Mouse (Mus musculus) kidney, embryonic 15.5 days (tissue): ENCODE results near the gene Eea1. TPM values are rescaled to one million over a fixed set of nuclear protein-coding genes. Genes with fewer than 3 reads are reported as not detected.
"Not testable (repeated sequence)": the region's sequence is repeated elsewhere in the genome, so short reads cannot be mapped to it uniquely, and the experiment has no call there.

ENCODE experiments used
- ATAC-seq: fragments of 200-750 bp; cut with Nextera tagmentation; replicated peaks from 2 replicates; pipeline ENCODE4 v1.8.0; 2017; ENCODE audit warnings: moderate TSS enrichment; ENCODE audit not compliant: low FRiP score
- H3K27ac ChIP-seq: fragments of 300-500 bp; sonication (generic); 2 replicates; pipeline ENCODE4 v1.5.1; 2015; ENCODE audit warnings: mild to moderate bottlenecking, inconsistent platforms
- H3K27me3 ChIP-seq: fragments of 300-500 bp; sonication (generic); 2 replicates; pipeline ENCODE4 v1.6.1; 2015; ENCODE audit warnings: inconsistent platforms
- H3K36me3 ChIP-seq: fragments of 300-500 bp; sonication (generic); 2 replicates; pipeline ENCODE4 v1.6.1; 2015; ENCODE audit warnings: inconsistent platforms
- H3K4me1 ChIP-seq: fragments of 300-500 bp; sonication (generic); 2 replicates; pipeline ENCODE4 v1.6.1; 2015; ENCODE audit warnings: inconsistent platforms
- H3K4me2 ChIP-seq: fragments of 300-500 bp; sonication (generic); 2 replicates; pipeline ENCODE4 v1.6.1; 2015; ENCODE audit warnings: moderate library complexity, mild to moderate bottlenecking, inconsistent platforms
- H3K4me3 ChIP-seq: fragments of 300-500 bp; sonication (generic); replicated peaks from 2 replicates; pipeline ENCODE4 v1.5.1; 2015; ENCODE audit warnings: mild to moderate bottlenecking, inconsistent platforms
- H3K9ac ChIP-seq: fragments of 300-500 bp; sonication (generic); 2 replicates; pipeline ENCODE4 v1.6.1; 2015; ENCODE audit warnings: mild to moderate bottlenecking, inconsistent platforms
- H3K9me3 ChIP-seq: fragments of 300-500 bp; sonication (generic); replicated peaks from 2 replicates; pipeline ENCODE4 v1.6.1; 2016; ENCODE audit warnings: inconsistent platforms
- WGBS: fragments of 180-500 bp; shearing (Covaris S2); methylation state at CpG from one replicate; pipeline ENCODE4 v1.1.7; 2015; ENCODE audit warnings: mixed read lengths; 5-methylcytosine and 5-hydroxymethylcytosine counted together
- polyA plus RNA-seq: library from polyadenylated mRNA; unstranded; fragments of >200 nt; fragmentation: Nextera tagmentation; extraction: Ambion mirVana; gene quantifications from 2 replicates; pipeline ENCODE4 v1.2.1, GENCODE M21; 2015

Eea1 gene
- polyA plus RNA-seq, 1 experiment from 2014 or later, result 18.1 TPM

DNA sequence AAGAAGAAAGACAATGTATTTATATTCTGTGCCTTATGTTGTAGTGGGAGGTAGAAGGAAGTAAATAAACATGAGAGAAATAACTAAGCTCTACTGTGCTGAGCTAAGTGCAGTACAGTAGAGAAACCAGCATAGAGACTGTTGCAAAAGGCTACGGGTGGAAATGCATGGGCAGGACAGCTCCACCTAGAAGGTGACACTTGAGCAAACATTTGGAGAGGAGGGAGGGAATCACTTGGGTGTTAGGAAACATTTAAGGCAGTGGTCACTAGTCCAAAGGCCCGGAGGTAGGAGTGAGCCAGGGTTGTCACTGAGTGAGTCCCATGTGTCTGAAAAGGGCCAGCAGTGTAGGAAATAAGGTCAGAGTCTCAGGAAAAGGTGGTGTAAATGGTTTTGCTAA, 77.0 kb downstream of the Eea1 start:
- WGBS, result 76% methylated on average over 2 of the region's 2 CpGs

DNA sequence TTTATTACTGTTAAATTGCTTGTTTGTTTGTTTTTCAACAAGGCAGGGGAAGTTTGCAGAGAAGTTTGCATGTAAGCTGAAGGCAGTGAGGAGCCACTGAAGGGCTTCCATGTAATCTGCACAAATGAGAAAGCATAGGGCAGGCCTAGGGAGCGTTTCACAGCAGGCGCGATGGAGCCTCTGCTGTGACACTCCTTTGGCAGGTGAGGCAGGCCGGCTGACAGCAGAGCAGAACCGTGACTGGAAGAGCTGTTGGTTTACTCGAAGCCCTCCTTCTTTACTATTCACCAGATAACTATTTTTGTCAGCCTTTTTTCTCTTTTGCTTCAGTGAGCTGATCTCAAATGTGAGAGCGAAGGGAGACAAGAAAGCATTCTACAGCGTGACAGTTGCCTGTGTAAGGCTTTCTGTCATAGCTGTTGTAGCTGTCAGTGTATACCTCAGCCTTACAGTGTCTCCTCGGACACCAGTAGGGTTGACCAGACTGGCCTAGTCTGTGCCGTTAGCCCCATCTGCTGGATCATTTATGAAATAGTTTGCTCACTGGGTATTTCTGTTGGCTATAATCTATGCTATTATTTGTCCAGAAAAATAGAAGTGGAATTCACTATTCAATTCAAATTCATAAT, 93.0 kb downstream of the Eea1 start:
- Histone ChIP-seq H3K4me1 (no peaks in the 10 kb centered on the region), H3K36me3 (peaks cover 12% of the 10 kb centered on the region; the same call in 1 of the 2 replicates), H3K27ac (no peak overlapping the region), H3K4me2 (no peak overlapping the region), H3K9me3 (no peaks in the 10 kb centered on the region), H3K4me3 (no peak overlapping the region), H3K27me3 (no peaks in the 10 kb centered on the region), H3K9ac (no peak overlapping the region)
- peak; percentile 66; the same call in 1 of the 2 replicates for ATAC-seq
- WGBS, result 44% methylated on average over 10 of the region's 10 CpGs

More for the DNA sequence above, 77.0 kb downstream of the Eea1 start:
- no peak overlapping the region for H3K4me3 ChIP-seq
- no peak overlapping the region for H3K27ac ChIP-seq
- H3K4me1 ChIP-seq, result no peaks in the 10 kb centered on the region
- H3K9ac ChIP-seq, result no peak overlapping the region
- no peak for ATAC-seq
- peaks cover 29% of the 10 kb centered on the region for H3K36me3 ChIP-seq
- no peaks in the 10 kb centered on the region for H3K27me3 ChIP-seq
- H3K4me2 ChIP-seq, result no peak overlapping the region
- H3K9me3 ChIP-seq, result no peaks in the 10 kb centered on the region

DNA sequence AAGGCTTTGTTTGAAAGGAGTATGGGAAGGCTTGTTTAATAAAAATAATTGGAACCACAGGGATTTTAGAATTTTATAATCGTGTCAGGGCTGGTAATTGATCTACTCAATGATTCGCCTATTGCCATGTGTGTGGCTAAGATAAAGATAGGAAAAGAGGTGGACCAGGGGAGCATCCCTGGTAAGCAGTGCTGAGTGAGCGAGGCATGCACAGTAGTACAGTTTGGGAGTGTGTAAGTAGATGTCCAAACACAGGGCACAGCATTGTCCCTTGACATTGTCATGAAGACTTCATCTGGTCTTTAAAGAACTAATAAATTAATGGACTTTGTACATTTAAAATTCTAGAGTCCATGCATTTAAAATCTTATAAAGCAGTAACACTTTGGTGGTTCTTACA, 93.7 kb downstream of the Eea1 start:
- no peak overlapping the region for H3K27ac ChIP-seq
- no peak overlapping the region for H3K9ac ChIP-seq
- H3K36me3 ChIP-seq, result peaks cover 18% of the 10 kb centered on the region
- no peak overlapping the region for H3K4me2 ChIP-seq
- no peak for ATAC-seq
- 78% methylated on average over 3 of the region's 3 CpGs for WGBS
- no peaks in the 10 kb centered on the region for H3K4me1 ChIP-seq
- no peak overlapping the region for H3K4me3 ChIP-seq
- H3K27me3 ChIP-seq, result no peaks in the 10 kb centered on the region
- H3K9me3 ChIP-seq, result no peaks in the 10 kb centered on the region

DNA sequence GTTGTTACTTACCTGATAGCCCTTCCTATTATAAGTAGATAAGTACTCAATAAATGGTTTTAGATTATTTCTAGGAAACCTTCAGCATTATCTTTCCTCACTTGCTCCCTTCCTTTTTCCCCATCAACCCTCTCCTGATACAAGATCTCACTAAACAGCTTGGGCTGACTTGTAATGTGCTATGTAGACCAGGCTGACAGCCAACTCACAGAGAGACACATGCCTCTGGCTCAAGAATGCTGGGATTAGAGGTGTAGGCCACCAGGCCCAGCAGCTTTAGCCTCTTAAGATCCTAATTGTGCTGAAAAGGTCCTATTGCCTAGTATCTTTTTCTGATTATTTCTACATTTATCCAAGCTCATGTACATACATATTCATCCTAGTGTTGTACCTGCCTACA, 95.5 kb downstream of the Eea1 start:
- Histone ChIP-seq H3K36me3 (peaks cover 30% of the 10 kb centered on the region), H3K4me3 (no peak overlapping the region), H3K4me2 (no peak overlapping the region), H3K9me3 (no peaks in the 10 kb centered on the region), H3K27me3 (no peaks in the 10 kb centered on the region), H3K4me1 (no peaks in the 10 kb centered on the region), H3K27ac (no peak overlapping the region), H3K9ac (no peak overlapping the region)
- ATAC-seq, result no peak

DNA sequence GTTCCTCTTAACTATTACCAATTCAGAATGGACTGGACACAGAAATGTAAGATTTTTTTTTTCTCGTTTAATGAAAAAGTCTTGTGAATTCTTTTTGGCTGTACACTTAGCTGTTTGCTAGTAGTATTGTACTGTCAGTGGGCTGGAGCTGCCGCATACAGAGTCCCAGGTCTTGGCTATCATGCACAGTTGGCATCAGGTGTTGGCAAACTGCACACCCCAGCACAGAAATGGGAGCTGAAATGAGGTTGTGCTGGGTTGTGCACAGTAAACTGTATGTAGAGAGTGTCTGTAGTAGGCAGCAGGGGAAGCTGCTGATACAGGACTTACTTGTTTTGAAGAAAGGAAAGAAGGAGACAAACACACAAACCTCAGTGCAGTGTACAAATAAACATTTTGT, 103.8 kb downstream of the Eea1 start:
- no peak for ATAC-seq
- Histone ChIP-seq H3K4me1 (peaks cover 8% of the 10 kb centered on the region), H3K9me3 (no peaks in the 10 kb centered on the region), H3K27me3 (no peaks in the 10 kb centered on the region), H3K4me2 (no peak overlapping the region), H3K27ac (no peak overlapping the region), H3K36me3 (peaks cover 28% of the 10 kb centered on the region), H3K9ac (no peak overlapping the region), H3K4me3 (no peak overlapping the region)
- WGBS, result 93% methylated on average over 2 of the region's 2 CpGs

DNA sequence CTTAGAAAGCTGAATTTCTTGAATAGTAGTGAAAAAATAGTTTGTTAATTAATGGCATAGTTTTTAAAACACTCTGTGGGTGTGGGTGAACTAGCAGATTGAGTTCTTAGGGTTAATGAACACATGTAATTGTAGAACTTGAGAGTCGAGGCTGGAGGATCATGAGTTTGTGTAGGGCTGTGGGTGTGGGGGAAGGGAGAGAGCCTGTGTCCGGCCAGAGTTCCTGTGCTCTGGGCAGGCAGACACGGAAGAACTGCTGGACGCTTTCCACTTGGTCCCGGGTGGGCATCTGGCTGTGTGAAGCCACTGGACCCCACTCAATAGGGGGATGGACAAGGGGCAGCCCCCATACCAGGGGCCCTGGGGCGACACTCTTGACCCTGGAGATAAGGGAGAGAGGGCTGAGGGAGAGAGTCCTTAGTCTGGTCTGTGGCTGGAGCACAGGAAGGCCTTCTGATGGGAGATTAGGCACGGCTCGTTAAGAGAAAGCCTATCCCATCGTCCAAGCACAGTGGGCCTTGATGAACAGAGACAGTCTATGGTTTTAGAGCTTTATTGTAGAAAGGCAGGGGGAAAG, 107.6 kb downstream of the Eea1 start:
- H3K9ac ChIP-seq, result no peak overlapping the region
- H3K36me3 ChIP-seq, result peaks cover under 1% of the 10 kb centered on the region; the same call in 1 of the 2 replicates
- 18% methylated on average over 9 of the region's 9 CpGs for WGBS
- H3K27me3 ChIP-seq, result no peaks in the 10 kb centered on the region
- H3K4me2 ChIP-seq, result no peak overlapping the region
- H3K9me3 ChIP-seq, result no peaks in the 10 kb centered on the region
- H3K27ac ChIP-seq, result no peak overlapping the region
- peaks cover 8% of the 10 kb centered on the region for H3K4me1 ChIP-seq
- ATAC-seq, result 0 out of 2 replicates have a peak, but pooled peaks have one; percentile 43
- H3K4me3 ChIP-seq, result no peak overlapping the region

DNA sequence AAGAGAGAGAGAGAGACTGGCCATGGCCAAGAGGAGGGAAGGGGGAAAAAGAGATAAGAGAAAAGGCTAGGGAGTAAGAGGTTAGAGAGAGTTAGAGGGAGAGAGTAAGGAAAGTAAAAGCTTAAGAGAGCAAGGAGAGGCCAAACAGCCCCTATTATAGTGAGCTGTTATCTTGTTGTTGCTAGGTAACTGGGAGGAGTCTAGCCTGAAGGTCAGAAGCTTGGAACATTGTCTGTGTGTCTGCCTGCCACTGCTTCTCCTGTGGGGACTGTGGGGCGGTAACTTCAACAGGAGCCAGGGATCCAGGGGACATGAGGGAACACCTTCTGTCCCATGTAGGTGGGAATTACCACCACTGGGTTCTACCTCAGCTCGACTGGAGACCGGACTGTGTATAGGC, 108.1 kb downstream of the Eea1 start:
- ATAC-seq, result no peak
- Histone ChIP-seq H3K36me3 (no peaks in the 10 kb centered on the region), H3K4me1 (peaks cover 8% of the 10 kb centered on the region), H3K4me3 (no peak overlapping the region), H3K9me3 (no peaks in the 10 kb centered on the region), H3K4me2 (no peak overlapping the region), H3K9ac (no peak overlapping the region), H3K27me3 (no peaks in the 10 kb centered on the region), H3K27ac (no peak overlapping the region)
- 85% methylated on average over 3 of the region's 3 CpGs for WGBS

DNA sequence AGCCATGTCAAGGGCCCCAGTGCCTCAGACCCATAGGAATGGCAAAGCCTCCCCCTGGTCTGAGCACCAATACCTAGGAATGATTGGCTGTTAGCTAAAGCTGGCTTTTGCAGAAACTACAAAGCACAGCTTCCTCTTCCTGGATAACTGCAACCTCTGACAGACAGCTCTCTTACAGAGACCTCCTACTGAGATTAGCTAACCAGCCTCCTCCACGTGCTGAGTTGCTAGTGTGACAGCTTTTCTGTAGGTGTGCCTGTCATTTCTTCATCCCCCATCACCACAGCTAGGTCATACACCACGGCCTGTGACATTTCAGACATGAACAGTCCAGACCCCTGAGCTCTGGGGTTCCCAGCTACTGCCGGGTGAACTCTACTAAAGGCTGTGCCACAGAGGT, 126.9 kb downstream of the Eea1 start:
- Histone ChIP-seq H3K4me1 (no peaks in the 10 kb centered on the region), H3K9me3 (no peaks in the 10 kb centered on the region), H3K27me3 (no peaks in the 10 kb centered on the region), H3K4me2 (no peak overlapping the region), H3K36me3 (no peaks in the 10 kb centered on the region), H3K4me3 (no peak overlapping the region), H3K27ac (no peak overlapping the region), H3K9ac (no peak overlapping the region)
- 51% methylated on average over 3 of the region's 3 CpGs for WGBS
- no peak for ATAC-seq

DNA sequence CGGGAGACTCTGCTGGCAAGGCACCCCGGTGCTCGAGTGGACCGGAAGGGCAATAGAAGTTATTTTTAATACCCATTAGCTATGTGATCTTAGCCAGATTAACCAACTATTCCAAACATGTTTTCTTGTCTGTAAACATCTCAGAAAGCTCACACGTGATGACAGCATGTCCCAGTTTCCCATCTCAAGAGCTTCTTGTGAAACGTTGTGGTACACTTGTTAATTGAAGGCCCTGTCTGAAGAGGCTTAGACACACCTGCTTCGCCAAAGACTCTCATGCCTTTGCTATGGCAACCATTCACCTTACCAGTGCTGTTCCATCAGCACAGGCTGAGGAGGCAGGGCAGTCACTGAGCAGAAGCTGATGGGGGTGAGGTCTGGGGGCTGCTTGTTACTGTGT, 133.9 kb downstream of the Eea1 start:
- H3K9ac ChIP-seq, result no peak overlapping the region
- H3K27ac ChIP-seq, result no peak overlapping the region
- no peaks in the 10 kb centered on the region for H3K27me3 ChIP-seq
- H3K9me3 ChIP-seq, result no peaks in the 10 kb centered on the region
- no peaks in the 10 kb centered on the region for H3K36me3 ChIP-seq
- H3K4me3 ChIP-seq, result no peak overlapping the region
- no peak overlapping the region for H3K4me2 ChIP-seq
- ATAC-seq, result no peak
- WGBS, result 93% methylated on average over 7 of the region's 7 CpGs
- no peaks in the 10 kb centered on the region for H3K4me1 ChIP-seq

DNA sequence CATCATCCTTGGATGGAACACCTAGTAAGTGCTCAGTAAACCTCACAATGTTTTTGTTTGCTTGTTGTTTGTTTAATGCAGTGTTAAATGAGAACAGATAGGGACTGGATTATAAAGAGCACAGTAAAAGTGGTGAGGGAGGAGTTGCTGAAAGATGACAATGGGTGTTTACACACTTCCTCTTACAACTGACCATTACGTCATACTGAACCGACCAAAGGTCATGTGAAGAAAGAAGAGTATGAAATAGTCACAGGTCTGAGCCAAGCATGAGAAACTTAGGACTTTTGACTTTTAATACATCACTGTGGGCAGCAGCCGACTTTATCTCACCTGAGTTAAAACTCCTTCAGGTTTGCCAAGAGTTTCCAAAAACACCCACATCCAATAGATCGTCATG, 135.0 kb downstream of the Eea1 start:
- no peak overlapping the region for H3K4me2 ChIP-seq
- no peaks in the 10 kb centered on the region for H3K36me3 ChIP-seq
- H3K9me3 ChIP-seq, result no peaks in the 10 kb centered on the region
- ATAC-seq, result no peak
- H3K4me3 ChIP-seq, result no peak overlapping the region
- no peak overlapping the region for H3K27ac ChIP-seq
- no peaks in the 10 kb centered on the region for H3K4me1 ChIP-seq
- H3K9ac ChIP-seq, result no peak overlapping the region
- WGBS, result 76% methylated on average over 4 of the region's 4 CpGs
- H3K27me3 ChIP-seq, result no peaks in the 10 kb centered on the region

DNA sequence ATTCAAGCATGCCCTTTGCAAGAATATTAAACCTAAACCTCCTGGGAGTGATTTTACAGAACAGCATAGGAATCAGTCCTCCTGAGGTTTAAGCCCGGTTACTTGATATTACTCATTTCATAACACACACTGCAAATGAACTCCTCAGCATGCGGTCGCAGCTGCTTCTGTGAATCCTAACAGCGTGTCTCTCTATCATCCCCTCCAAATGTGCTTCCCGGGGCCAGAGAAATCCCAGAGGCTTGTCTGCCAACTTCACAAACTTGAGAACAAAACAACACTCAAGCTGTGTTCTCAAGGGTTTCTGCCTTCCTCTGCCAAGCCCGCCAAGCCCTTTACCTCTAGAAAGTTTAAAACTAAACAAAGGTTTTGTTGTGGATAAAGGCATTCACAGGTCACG, 135.4 kb downstream of the Eea1 start:
- no peak for ATAC-seq
- H3K9me3 ChIP-seq, result no peaks in the 10 kb centered on the region
- H3K36me3 ChIP-seq, result no peaks in the 10 kb centered on the region
- no peak overlapping the region for H3K4me2 ChIP-seq
- H3K4me3 ChIP-seq, result no peak overlapping the region
- H3K27ac ChIP-seq, result no peak overlapping the region
- no peaks in the 10 kb centered on the region for H3K4me1 ChIP-seq
- no peaks in the 10 kb centered on the region for H3K27me3 ChIP-seq
- H3K9ac ChIP-seq, result no peak overlapping the region
- WGBS, result 37% methylated on average over 7 of the region's 7 CpGs

DNA sequence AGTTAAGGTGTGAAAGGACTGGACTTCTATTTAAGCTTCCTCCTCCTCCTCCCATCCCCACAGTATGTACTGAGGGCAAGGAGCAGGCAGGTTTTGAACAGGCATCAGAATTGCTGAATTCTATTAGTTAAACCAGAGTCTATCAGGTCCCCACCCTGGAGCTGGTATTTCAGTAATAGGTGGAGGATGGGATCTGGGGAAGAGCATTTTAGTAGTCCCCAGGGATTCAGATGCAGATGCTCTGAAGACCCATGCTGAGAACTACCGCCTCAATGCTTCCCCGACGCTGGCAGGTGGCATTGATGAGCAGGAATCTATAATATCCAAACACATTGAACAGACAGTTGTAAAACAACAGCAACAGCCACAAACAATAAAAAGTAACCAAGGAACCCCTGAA, 136.0 kb downstream of the Eea1 start:
- Histone ChIP-seq H3K9me3 (no peaks in the 10 kb centered on the region), H3K9ac (no peak overlapping the region), H3K27me3 (no peaks in the 10 kb centered on the region), H3K4me1 (no peaks in the 10 kb centered on the region), H3K4me3 (no peak overlapping the region), H3K36me3 (no peaks in the 10 kb centered on the region), H3K27ac (no peak overlapping the region), H3K4me2 (no peak overlapping the region)
- 71% methylated on average over 3 of the region's 3 CpGs for WGBS
- ATAC-seq, result no peak

DNA sequence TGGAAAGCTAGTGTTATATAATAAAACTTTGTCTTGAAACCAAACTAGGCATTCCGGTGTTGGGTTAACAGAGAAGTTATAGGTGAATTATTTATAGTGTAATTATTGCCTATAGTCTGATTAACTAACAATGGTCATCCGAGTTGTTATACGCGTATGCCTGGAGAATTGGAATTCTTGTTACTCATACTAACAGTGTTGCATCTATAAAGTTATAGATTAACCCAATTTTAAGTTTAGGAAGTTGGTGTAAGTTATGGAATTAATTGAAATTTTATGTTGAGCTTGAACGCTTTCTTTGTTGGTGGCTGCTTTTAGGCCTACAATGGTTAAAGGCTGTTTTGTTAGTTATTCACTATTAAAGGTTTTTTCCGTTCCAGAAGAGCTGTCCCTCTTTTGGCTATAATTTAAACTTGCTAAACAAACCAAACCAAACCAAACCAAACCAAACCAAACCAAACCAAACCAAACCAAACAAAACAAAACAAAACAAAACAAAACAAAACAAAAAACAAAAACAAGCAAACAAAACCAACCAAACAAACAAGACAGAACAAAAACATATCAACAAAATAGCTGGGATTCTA, 137.1 kb downstream of the Eea1 start:
- H3K27ac ChIP-seq, H3K4me2 ChIP-seq, H3K9ac ChIP-seq, H3K36me3 ChIP-seq, H3K9me3 ChIP-seq, H3K4me3 ChIP-seq, H3K27me3 ChIP-seq, H3K4me1 ChIP-seq: not testable (repeated sequence)
- peak; percentile 100 for ATAC-seq
- 79% methylated on average over 6 of the region's 6 CpGs for WGBS
